Mouse (Mus musculus) left cerebral cortex, adult 9 months (tissue): Measurements from ENCODE around the gene Olfr574.

Experiments
- DNase-seq, 2 experiments: peaks; one replicate each; pipeline ENCODE4 v3.0.0; 2022; ENCODE audit warnings: low spot score in 2 of 2

The Olfr574 gene

GRCm38 (mm10) chr7:102948167-102948566 is at the start of gene Olfr574:
Olfr574 (plus strand) TSS chr7:102948467.
- DNase-seq = no peak

GRCm38 (mm10) chr7:102915261-102915660 is 33.0 kb upstream of the Olfr574 start:
- no peak for DNase-seq

GRCm38 (mm10) chr7:102916405-102916804 is 31.9 kb upstream of the Olfr574 start:
- DNase-seq = no peak

GRCm38 (mm10) chr7:102917032-102917875 is 31.0 kb upstream of the Olfr574 start, which contains the start of gene Olfr571:
Olfr571 (minus strand) TSS chr7:102917536.
- no peak for DNase-seq

- DNase-seq = peak in 1 of 2 experiments; percentile 15
Observed at GRCm38 (mm10) chr7:102919632-102920031, 28.6 kb upstream of the Olfr574 start.

GRCm38 (mm10) chr7:102924109-102924508 is 24.2 kb upstream of the Olfr574 start, which contains the start of gene Olfr572:
Olfr572 (plus strand) TSS chr7:102924409.
- DNase-seq = no peak

- DNase-seq = no peak
Observed at GRCm38 (mm10) chr7:102927105-102927504, 21.2 kb upstream of the Olfr574 start.

GRCm38 (mm10) chr7:102942475-102942874 is 5.8 kb upstream of the Olfr574 start, which contains the start of gene Olfr573-ps1:
Olfr573-ps1 (minus strand) TSS chr7:102942575.
- DNase-seq = no peak

GRCm38 (mm10) chr7:102943417-102943816 is 4.8 kb upstream of the Olfr574 start:
- no peak for DNase-seq

- DNase-seq = no peak
Observed at GRCm38 (mm10) chr7:102950732-102951131, 2.5 kb downstream of the Olfr574 start.

- DNase-seq = no peak
Observed at GRCm38 (mm10) chr7:102958137-102958536, 9.9 kb downstream of the Olfr574 start.

- DNase-seq = no peak
Observed at GRCm38 (mm10) chr7:102958593-102958992, 10.3 kb downstream of the Olfr574 start, which contains the start of gene Olfr575. Olfr575 (minus strand) TSS chr7:102958775.

GRCm38 (mm10) chr7:102962360-102962759 is 14.1 kb downstream of the Olfr574 start, which contains the start of gene Olfr576:
Olfr576 (plus strand) TSS chr7:102962660.
- no peak for DNase-seq

GRCm38 (mm10) chr7:102974399-102974798 is 26.1 kb downstream of the Olfr574 start:
- DNase-seq = no peak

- DNase-seq = no peak
Observed at GRCm38 (mm10) chr7:102975843-102976242, 27.6 kb downstream of the Olfr574 start, which contains the start of gene Olfr577. Olfr577 (minus strand) TSS chr7:102975943.

GRCm38 (mm10) chr7:102989224-102989623 is 41.0 kb downstream of the Olfr574 start, which contains the start of gene Olfr578:
Olfr578 (minus strand) TSS chr7:102989324.
- no peak for DNase-seq
